Mouse (Mus musculus) heart, adult 2 months (tissue): ENCODE data around the gene Qpct.

Source experiments
- CTCF ChIP-seq: fragments of 200-600 bp; IDR thresholded peaks from 2 replicates; pipeline ENCODE4 v1.8.1; 2022; ENCODE audit warnings: antibody characterized with exemption, mild to moderate bottlenecking, moderate library complexity
- EP300 ChIP-seq: fragments of 200-500 bp; IDR thresholded peaks from 2 replicates; pipeline ENCODE4 v1.6.1; 2011; ENCODE audit warnings: low read depth, low read length, control low read depth; ENCODE audit not compliant: insufficient read depth
- POLR2A ChIP-seq: fragments of 200-500 bp; IDR thresholded peaks from 2 replicates; pipeline ENCODE4 v1.6.1; 2011; ENCODE audit warnings: mild to moderate bottlenecking, low read depth, low read length, control low read depth; ENCODE audit not compliant: insufficient read depth

GRCm38 (mm10) chr17:79099866-79100265 is 48.2 kb downstream of the Qpct start:
- no peak for TF ChIP-seq CTCF
- no peak for TF ChIP-seq POLR2A
- no peak for TF ChIP-seq EP300
